Mouse (Mus musculus): Measurements from ENCODE around the gene Tprg. TPM values are rescaled to one million over a fixed set of nuclear protein-coding genes. Genes with fewer than 3 reads are reported as not detected.

Tprg gene
- polyA plus RNA-seq, 1 experiment from 2014 or later = not detected

- WGBS = 76% methylated on average over 6 of the region's 6 CpGs
- Histone ChIP-seq H3K9me3 (ENCODE audit: control insufficient read depth, low read length) (no peaks in the 10 kb centered on the region), H3K4me1 (ENCODE audit: control insufficient read depth, insufficient read depth, low read length) (no peaks in the 10 kb centered on the region; the same call in 1 of the 2 replicates), H3K4me2 (replicated peaks; ENCODE audit: low read depth, low read length) (no peak overlapping the region), H3K36me3 (ENCODE audit: control insufficient read depth, insufficient read depth, low read length) (no peaks in the 10 kb centered on the region), H3K9ac (ENCODE audit: low read depth, low read length) (no peak overlapping the region), H3K4me3 (ENCODE audit: low read length) (no peak overlapping the region), H3K27ac (ENCODE audit: low read depth, low read length) (no peak overlapping the region; the same call in 1 of the 2 replicates), H3K27me3 (ENCODE audit: control insufficient read depth, insufficient read depth, low read length) (no peaks in the 10 kb centered on the region)
- ATAC-seq (ENCODE audit: low FRiP score, low TSS enrichment) = no peak
Measured at GRCm38 (mm10) chr16:25408032-25408431, 121.4 kb downstream of the Tprg start.

- 85% methylated on average over 3 of the region's 3 CpGs for WGBS
- H3K27ac ChIP-seq (ENCODE audit: low read depth, low read length) = no peak overlapping the region
- no peak for ATAC-seq (ENCODE audit: low FRiP score, low TSS enrichment)
Measured at GRCm38 (mm10) chr16:25411307-25411706, 124.7 kb downstream of the Tprg start.

GRCm38 (mm10) chr16:25413885-25414284, 127.3 kb downstream of the Tprg start:
- H3K4me2 ChIP-seq (replicated peaks; ENCODE audit: low read depth, low read length) = no peak overlapping the region
- 27% methylated on average over 1 of the region's 1 CpGs for WGBS
- H3K9ac ChIP-seq (ENCODE audit: low read depth, low read length) = no peak overlapping the region
- no peaks in the 10 kb centered on the region for H3K9me3 ChIP-seq (ENCODE audit: control insufficient read depth, low read length)
- H3K27ac ChIP-seq (ENCODE audit: low read depth, low read length) = no peak overlapping the region
- H3K36me3 ChIP-seq (ENCODE audit: control insufficient read depth, insufficient read depth, low read length) = no peaks in the 10 kb centered on the region
- peak; percentile 69; the same call in 1 of the 2 replicates for ATAC-seq (ENCODE audit: low FRiP score, low TSS enrichment)
- peaks cover 13% of the 10 kb centered on the region for H3K4me1 ChIP-seq (ENCODE audit: control insufficient read depth, insufficient read depth, low read length)
- no peak overlapping the region for H3K4me3 ChIP-seq (ENCODE audit: low read length)
- H3K27me3 ChIP-seq (ENCODE audit: control insufficient read depth, insufficient read depth, low read length) = no peaks in the 10 kb centered on the region

More at GRCm38 (mm10) chr16:25411307-25411706, 124.7 kb downstream of the Tprg start:
- no peaks in the 10 kb centered on the region for H3K9me3 ChIP-seq (ENCODE audit: control insufficient read depth, low read length)
- H3K36me3 ChIP-seq (ENCODE audit: control insufficient read depth, insufficient read depth, low read length) = no peaks in the 10 kb centered on the region
- peaks cover 4% of the 10 kb centered on the region; the same call in 1 of the 2 replicates for H3K4me1 ChIP-seq (ENCODE audit: control insufficient read depth, insufficient read depth, low read length)
- no peaks in the 10 kb centered on the region for H3K27me3 ChIP-seq (ENCODE audit: control insufficient read depth, insufficient read depth, low read length)
- H3K4me2 ChIP-seq (replicated peaks; ENCODE audit: low read depth, low read length) = no peak overlapping the region
- H3K9ac ChIP-seq (ENCODE audit: low read depth, low read length) = no peak overlapping the region
- H3K4me3 ChIP-seq (ENCODE audit: low read length) = no peak overlapping the region

- no peak overlapping the region for H3K27ac ChIP-seq (ENCODE audit: low read depth, low read length)
Measured at GRCm38 (mm10) chr16:25415186-25415585, 128.6 kb downstream of the Tprg start.

GRCm38 (mm10) chr16:25417875-25418630, 131.4 kb downstream of the Tprg start:
- Histone ChIP-seq H3K9me3 (ENCODE audit: control insufficient read depth, low read length) (no peaks in the 10 kb centered on the region), H3K9ac (ENCODE audit: low read depth, low read length) (no peak overlapping the region), H3K27ac (ENCODE audit: low read depth, low read length) (peak overlapping the region; percentile 49; the same call in 1 of the 2 replicates), H3K4me1 (ENCODE audit: control insufficient read depth, insufficient read depth, low read length) (peaks cover 13% of the 10 kb centered on the region), H3K4me3 (ENCODE audit: low read length) (no peak overlapping the region), H3K36me3 (ENCODE audit: control insufficient read depth, insufficient read depth, low read length) (no peaks in the 10 kb centered on the region), H3K27me3 (ENCODE audit: control insufficient read depth, insufficient read depth, low read length) (no peaks in the 10 kb centered on the region), H3K4me2 (replicated peaks; ENCODE audit: low read depth, low read length) (no peak overlapping the region)
- peak; percentile 86; the same call in 1 of the 2 replicates for ATAC-seq (ENCODE audit: low FRiP score, low TSS enrichment)
- 6% methylated on average over 11 of the region's 11 CpGs for WGBS

More at GRCm38 (mm10) chr16:25415186-25415585, 128.6 kb downstream of the Tprg start:
- Histone ChIP-seq H3K27me3 (ENCODE audit: control insufficient read depth, insufficient read depth, low read length) (no peaks in the 10 kb centered on the region), H3K4me2 (replicated peaks; ENCODE audit: low read depth, low read length) (no peak overlapping the region), H3K4me1 (ENCODE audit: control insufficient read depth, insufficient read depth, low read length) (peaks cover 13% of the 10 kb centered on the region), H3K36me3 (ENCODE audit: control insufficient read depth, insufficient read depth, low read length) (no peaks in the 10 kb centered on the region), H3K9ac (ENCODE audit: low read depth, low read length) (no peak overlapping the region), H3K9me3 (ENCODE audit: control insufficient read depth, low read length) (no peaks in the 10 kb centered on the region), H3K4me3 (ENCODE audit: low read length) (no peak overlapping the region)
- ATAC-seq (ENCODE audit: low FRiP score, low TSS enrichment) = no peak

GRCm38 (mm10) chr16:25422997-25423396, 136.4 kb downstream of the Tprg start:
- Histone ChIP-seq H3K4me2 (replicated peaks; ENCODE audit: low read depth, low read length) (no peak overlapping the region), H3K4me1 (ENCODE audit: control insufficient read depth, insufficient read depth, low read length) (peaks cover 6% of the 10 kb centered on the region), H3K9me3 (ENCODE audit: control insufficient read depth, low read length) (no peaks in the 10 kb centered on the region), H3K27ac (ENCODE audit: low read depth, low read length) (no peak overlapping the region), H3K4me3 (ENCODE audit: low read length) (no peak overlapping the region), H3K36me3 (ENCODE audit: control insufficient read depth, insufficient read depth, low read length) (no peaks in the 10 kb centered on the region), H3K9ac (ENCODE audit: low read depth, low read length) (no peak overlapping the region), H3K27me3 (ENCODE audit: control insufficient read depth, insufficient read depth, low read length) (no peaks in the 10 kb centered on the region)
- ATAC-seq (ENCODE audit: low FRiP score, low TSS enrichment) = no peak
- WGBS = 70% methylated on average over 4 of the region's 4 CpGs

- Histone ChIP-seq H3K27me3 (ENCODE audit: control insufficient read depth, insufficient read depth, low read length) (no peaks in the 10 kb centered on the region), H3K9me3 (ENCODE audit: control insufficient read depth, low read length) (no peaks in the 10 kb centered on the region), H3K4me3 (ENCODE audit: low read length) (no peak overlapping the region), H3K27ac (ENCODE audit: low read depth, low read length) (no peak overlapping the region), H3K4me2 (replicated peaks; ENCODE audit: low read depth, low read length) (no peak overlapping the region), H3K4me1 (ENCODE audit: control insufficient read depth, insufficient read depth, low read length) (no peaks in the 10 kb centered on the region; the same call in 1 of the 2 replicates), H3K9ac (ENCODE audit: low read depth, low read length) (no peak overlapping the region), H3K36me3 (ENCODE audit: control insufficient read depth, insufficient read depth, low read length) (no peaks in the 10 kb centered on the region)
- no peak for ATAC-seq (ENCODE audit: low FRiP score, low TSS enrichment)
- 90% methylated on average over 4 of the region's 4 CpGs for WGBS
Measured at GRCm38 (mm10) chr16:25424001-25424400, 137.4 kb downstream of the Tprg start.

GRCm38 (mm10) chr16:25424915-25425314, 138.3 kb downstream of the Tprg start:
- ATAC-seq (ENCODE audit: low FRiP score, low TSS enrichment) = no peak
- H3K9me3 ChIP-seq (ENCODE audit: control insufficient read depth, low read length) = no peaks in the 10 kb centered on the region
- no peak overlapping the region for H3K27ac ChIP-seq (ENCODE audit: low read depth, low read length)
- no peaks in the 10 kb centered on the region for H3K27me3 ChIP-seq (ENCODE audit: control insufficient read depth, insufficient read depth, low read length)
- H3K36me3 ChIP-seq (ENCODE audit: control insufficient read depth, insufficient read depth, low read length) = no peaks in the 10 kb centered on the region
- 81% methylated on average over 9 of the region's 9 CpGs for WGBS
- H3K9ac ChIP-seq (ENCODE audit: low read depth, low read length) = no peak overlapping the region
- H3K4me2 ChIP-seq (replicated peaks; ENCODE audit: low read depth, low read length) = no peak overlapping the region
- H3K4me3 ChIP-seq (ENCODE audit: low read length) = no peak overlapping the region
- no peaks in the 10 kb centered on the region; the same call in 1 of the 2 replicates for H3K4me1 ChIP-seq (ENCODE audit: control insufficient read depth, insufficient read depth, low read length)

GRCm38 (mm10) chr16:25425376-25425775, 138.8 kb downstream of the Tprg start:
- H3K4me3 ChIP-seq (ENCODE audit: low read length) = no peak overlapping the region
- WGBS = 77% methylated on average over 1 of the region's 1 CpGs
- H3K4me2 ChIP-seq (replicated peaks; ENCODE audit: low read depth, low read length) = no peak overlapping the region

More at GRCm38 (mm10) chr16:25425376-25425775, 138.8 kb downstream of the Tprg start:
- H3K27me3 ChIP-seq (ENCODE audit: control insufficient read depth, insufficient read depth, low read length) = no peaks in the 10 kb centered on the region
- ATAC-seq (ENCODE audit: low FRiP score, low TSS enrichment) = no peak
- H3K9ac ChIP-seq (ENCODE audit: low read depth, low read length) = no peak overlapping the region
- no peak overlapping the region for H3K27ac ChIP-seq (ENCODE audit: low read depth, low read length)
- H3K9me3 ChIP-seq (ENCODE audit: control insufficient read depth, low read length) = no peaks in the 10 kb centered on the region
- no peaks in the 10 kb centered on the region; the same call in 1 of the 2 replicates for H3K4me1 ChIP-seq (ENCODE audit: control insufficient read depth, insufficient read depth, low read length)
- no peaks in the 10 kb centered on the region for H3K36me3 ChIP-seq (ENCODE audit: control insufficient read depth, insufficient read depth, low read length)

Measured in kidney, embryonic 14.5 days (tissue).